Comparison of ENCODE assay signal across 22 mouse cellular contexts in the genomic region with DNA sequence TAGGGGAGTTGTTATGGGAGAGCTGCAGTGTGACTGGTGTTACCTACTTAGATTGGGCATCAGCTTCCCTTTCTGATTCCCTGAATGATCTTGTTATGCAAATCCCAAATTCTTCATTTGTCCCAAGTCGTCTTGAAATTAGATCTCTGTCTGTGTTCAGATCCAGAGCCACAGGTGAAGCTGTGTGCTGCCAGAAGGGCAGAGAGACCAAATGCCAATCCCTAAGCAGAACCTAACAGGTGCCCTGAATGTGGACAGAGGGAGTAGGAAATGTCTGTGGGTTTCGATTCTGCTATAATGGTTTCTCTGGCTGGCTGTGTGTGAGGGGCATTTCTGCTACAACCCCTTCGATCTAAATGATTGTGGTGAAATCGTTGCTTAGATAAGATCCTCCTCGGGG. TPM values are rescaled to one million over a fixed set of nuclear protein-coding genes. Genes with fewer than 3 reads are reported as not detected.
DNase-seq lines count a peak whose midpoint lies in the region; ATAC-seq lines count a peak whose summit lies in the region.
"Had no signal": no experiment of that assay in that cellular context is flagged by ENCODE, and none has a peak within 500 bp of the region (broad histone marks: within the 10 kb centered on the region; RNA-seq: fewer than 3 reads in every experiment).

No protein-coding gene starts in this region.

- H3K9ac ChIP-seq in hindbrain, embryonic 12.5 days: no peak overlapping the region
- H3K9ac ChIP-seq in hindbrain, embryonic 15.5 days: no peak overlapping the region
- H3K9ac ChIP-seq: embryonic facial prominence, embryonic 15.5 days; liver, embryonic 14.5 days; lung, embryonic 15.5 days; neural tube, embryonic 12.5 days; stomach, embryonic 15.5 days had no signal

- no peak overlapping the region for H3K4me3 ChIP-seq in hindbrain, embryonic 12.5 days
- H3K4me3 ChIP-seq in hindbrain, embryonic 10.5 days: no peak overlapping the region
- no peak overlapping the region for H3K4me3 ChIP-seq in hindbrain, embryonic 15.5 days
- H3K4me3 ChIP-seq: embryonic facial prominence, embryonic 15.5 days; lung, embryonic 15.5 days; neural tube, embryonic 12.5 days; stomach, embryonic 15.5 days had no signal

- no peaks in the 10 kb centered on the region for H3K27me3 ChIP-seq in hindbrain, embryonic 12.5 days
- no peaks in the 10 kb centered on the region for H3K27me3 ChIP-seq in hindbrain, embryonic 10.5 days (ENCODE audit: insufficient read depth, poor library complexity, severe bottlenecking)
- no peaks in the 10 kb centered on the region for H3K27me3 ChIP-seq in hindbrain, embryonic 15.5 days
- H3K27me3 ChIP-seq: embryonic facial prominence, embryonic 15.5 days; lung, embryonic 15.5 days; neural tube, embryonic 12.5 days; stomach, embryonic 15.5 days had no signal

- peak; percentile 51 for DNase-seq in cerebellum, adult 11-12 months
- no peak for DNase-seq in cerebellum, adult 8-10 months
- DNase-seq in hindbrain, embryonic 10.5 days (ENCODE audit: low spot score): no peak
- peak; percentile 63 for DNase-seq in brain, adult 2 months (ENCODE audit: low read depth, low spot score)
- no peak for DNase-seq in adrenal gland, postnatal 25 days
- DNase-seq: adrenal gland, adult 8-10 months; kidney, adult 11 months; right cerebral cortex, postnatal 25 days; thymus, adult 2 months had no signal

- ATAC-seq in hindbrain, embryonic 12.5 days (ENCODE audit: low FRiP score): no peak
- no peak for ATAC-seq in hindbrain, embryonic 15.5 days (ENCODE audit: low FRiP score, low read depth)
- no peak for ATAC-seq in CD4-positive, CD25-positive, alpha-beta regulatory T cell, adult 4 months
- ATAC-seq: Patski had no signal

- peaks cover 21% of the 10 kb centered on the region for H3K4me1 ChIP-seq in hindbrain, embryonic 12.5 days
- H3K4me1 ChIP-seq in hindbrain, embryonic 10.5 days (replicated peaks): 0 out of 2 replicates have a peak, but pooled peaks cover 8% of the 10 kb centered on the region
- peaks cover 45% of the 10 kb centered on the region for H3K4me1 ChIP-seq in hindbrain, embryonic 15.5 days (replicated peaks)
- H3K4me1 ChIP-seq: embryonic facial prominence, embryonic 15.5 days; lung, embryonic 15.5 days; stomach, embryonic 15.5 days had no signal

- WGBS in hindbrain, embryonic 12.5 days: 72% methylated on average over 5 of the region's 5 CpGs
- WGBS in hindbrain, embryonic 10.5 days: 81% methylated on average over 5 of the region's 5 CpGs
- 64% methylated on average over 5 of the region's 5 CpGs for WGBS in hindbrain, embryonic 15.5 days

- no peak overlapping the region for H3K4me2 ChIP-seq in hindbrain, embryonic 12.5 days (replicated peaks)
- no peak overlapping the region; the same call in 1 of the 2 replicates for H3K4me2 ChIP-seq in hindbrain, embryonic 15.5 days
- H3K4me2 ChIP-seq: embryonic facial prominence, embryonic 15.5 days; lung, embryonic 15.5 days; neural tube, embryonic 12.5 days; stomach, embryonic 15.5 days had no signal

- no peaks in the 10 kb centered on the region for H3K36me3 ChIP-seq in hindbrain, embryonic 12.5 days
- H3K36me3 ChIP-seq in hindbrain, embryonic 10.5 days: no peaks in the 10 kb centered on the region
- H3K36me3 ChIP-seq in hindbrain, embryonic 15.5 days: no peaks in the 10 kb centered on the region
- H3K36me3 ChIP-seq: embryonic facial prominence, embryonic 15.5 days; lung, embryonic 15.5 days; neural tube, embryonic 12.5 days; stomach, embryonic 15.5 days had no signal

- peak overlapping the region; percentile 60; the same call in 1 of the 2 replicates for H3K27ac ChIP-seq in hindbrain, embryonic 12.5 days
- H3K27ac ChIP-seq in hindbrain, embryonic 10.5 days: no peak overlapping the region
- H3K27ac ChIP-seq in hindbrain, embryonic 15.5 days (replicated peaks): peak overlapping the region; percentile 38; the same call in 1 of the 2 replicates
- H3K27ac ChIP-seq: embryonic facial prominence, embryonic 15.5 days; liver, embryonic 14.5 days; lung, embryonic 15.5 days; neural tube, embryonic 12.5 days; stomach, embryonic 15.5 days had no signal

- H3K9me3 ChIP-seq in hindbrain, embryonic 12.5 days (replicated peaks): no peaks in the 10 kb centered on the region
- no peaks in the 10 kb centered on the region for H3K9me3 ChIP-seq in hindbrain, embryonic 10.5 days
- H3K9me3 ChIP-seq in hindbrain, embryonic 15.5 days: no peaks in the 10 kb centered on the region
- H3K9me3 ChIP-seq: embryonic facial prominence, embryonic 15.5 days; lung, embryonic 15.5 days; neural tube, embryonic 12.5 days; stomach, embryonic 15.5 days had no signal

RNA-seq across cellular contexts. Expression of a gene that starts 18.9 kb away (rescaled TPM):
- polyA plus RNA-seq in hindbrain, embryonic 12.5 days (2016; fragmentation: Nextera tagmentation; extraction: Ambion mirVana): 58.2 and 64.3 TPM in 2 replicates
- polyA plus RNA-seq in hindbrain, embryonic 10.5 days (2016; fragmentation: Nextera tagmentation; extraction: Ambion mirVana): 3.5 and 12.1 TPM in 2 replicates
- 233 and 237 TPM in 2 replicates for polyA plus RNA-seq in hindbrain, embryonic 15.5 days (2015; fragmentation: Nextera tagmentation; extraction: Ambion mirVana)
- 2.9 TPM in 2 replicates for total RNA-seq in adrenal gland, postnatal 25 days (2021)
- under 1 TPM in 1 of 2 experiments, not detected in 1; 0.20 TPM for polyA plus RNA-seq in CD4-positive, CD25-positive, alpha-beta regulatory T cell, adult 4 months (2017; shearing (Covaris generic))
- total RNA-seq: gastrocnemius, adult 18-20 months; megakaryocyte progenitor cell, adult 5-6 weeks; monocyte, adult 5-6 weeks had no signal
- polyA plus RNA-seq: heart, postnatal 0 days; liver, embryonic 14.5 days had no signal

Comparison
In these comparisons a context has a peak if more than half of its experiments do, and no peak if none do; other contexts are left out.
1. DNase-seq: peak in cerebellum, adult 11-12 months (single experiment) and brain, adult 2 months (single experiment); none in cerebellum, adult 8-10 months (single experiment), hindbrain, embryonic 10.5 days (single experiment) and adrenal gland, postnatal 25 days (single experiment).